Mouse (Mus musculus): ENCODE measurements around the gene Mast4. TPM values are rescaled to one million over a fixed set of nuclear protein-coding genes. Genes with fewer than 3 reads are reported as not detected.

Gene Mast4
- total and polyA plus RNA-seq, 2 experiments: 0.83 to 5.3 TPM

DNA sequence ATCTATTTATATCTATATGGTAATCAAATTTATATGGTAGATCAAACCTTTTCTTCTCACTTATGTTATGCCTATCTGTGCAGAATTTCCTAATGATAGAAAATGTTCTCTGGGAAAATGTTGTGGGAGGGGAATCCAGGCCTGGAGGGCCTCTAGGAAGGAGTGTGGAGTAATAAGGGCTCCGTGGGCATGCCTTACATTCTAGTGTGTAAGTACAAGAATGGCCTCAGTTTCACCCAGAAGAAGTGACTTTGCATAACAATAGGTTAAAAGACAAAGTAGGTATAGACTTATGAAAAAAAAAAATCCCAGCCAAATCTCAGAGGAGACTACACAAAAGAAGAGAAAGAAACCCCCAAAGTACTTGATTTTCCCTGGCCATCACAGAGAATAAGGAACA lies 320.1 kb downstream of the Mast4 start:
- DNase-seq (ENCODE audit: extremely low read depth, low read depth, low spot score): no peak
- no peak overlapping the region for H3K4me3 ChIP-seq (ENCODE audit: insufficient read depth, low read depth, low read length)

DNA sequence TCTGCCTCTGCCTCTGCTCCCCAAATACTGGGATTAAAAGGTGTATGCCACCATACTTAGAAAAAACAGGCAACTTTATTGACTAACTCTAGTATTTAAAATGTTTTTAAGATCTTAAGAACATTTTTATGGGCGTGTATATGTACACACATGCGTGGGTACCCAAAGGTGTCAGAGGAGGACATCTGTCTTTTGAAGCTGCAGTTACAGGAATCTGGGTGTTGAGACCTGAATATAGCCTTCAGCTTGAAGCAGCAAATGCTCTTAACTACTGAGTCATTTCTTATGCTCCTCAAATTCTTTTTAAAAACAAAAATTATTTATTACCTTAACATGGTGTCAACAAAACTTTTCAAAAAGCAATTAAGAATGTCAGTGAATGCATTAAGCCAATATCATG lies 329.1 kb downstream of the Mast4 start:
- Histone ChIP-seq H3K79me2 (ENCODE audit: control insufficient read depth, insufficient read depth, low read length) (no peaks in the 10 kb centered on the region), H3K36me3 (ENCODE audit: control insufficient read depth, insufficient read depth, low read length) (no peaks in the 10 kb centered on the region), H3K9ac (ENCODE audit: low read depth, low read length) (no peak overlapping the region), H3K4me3 (ENCODE audit: insufficient read depth, low read depth, low read length) (no peak overlapping the region), H3K27ac (replicated peaks; ENCODE audit: insufficient read depth, low read depth, low read length) (no peak overlapping the region), H3K4me1 (ENCODE audit: control insufficient read depth, insufficient read depth, low read length) (no peaks in the 10 kb centered on the region), H3K27me3 (ENCODE audit: control insufficient read depth, insufficient read depth, low read length) (0 out of 2 replicates have a peak, but pooled peaks cover 2% of the 10 kb centered on the region)
- TF ChIP-seq CTCF (IDR thresholded peaks at IDR 0.05; ENCODE audit: low read depth, low read length): no peak
- no peak for TF ChIP-seq POLR2A (IDR thresholded peaks at IDR 0.05; ENCODE audit: extremely low read depth, insufficient read depth, low read length)
- DNase-seq (ENCODE audit: extremely low read depth, low read depth, low spot score): no peak
- 89% methylated on average over 2 of the region's 2 CpGs for WGBS

More for the DNA sequence above, 320.1 kb downstream of the Mast4 start:
- Histone ChIP-seq H3K27ac (replicated peaks; ENCODE audit: insufficient read depth, low read depth, low read length) (no peak overlapping the region), H3K27me3 (ENCODE audit: control insufficient read depth, insufficient read depth, low read length) (no peaks in the 10 kb centered on the region), H3K79me2 (ENCODE audit: control insufficient read depth, insufficient read depth, low read length) (no peaks in the 10 kb centered on the region), H3K36me3 (ENCODE audit: control insufficient read depth, insufficient read depth, low read length) (no peaks in the 10 kb centered on the region), H3K9ac (ENCODE audit: low read depth, low read length) (no peak overlapping the region), H3K4me1 (ENCODE audit: control insufficient read depth, insufficient read depth, low read length) (no peaks in the 10 kb centered on the region)
- no peak for TF ChIP-seq CTCF (IDR thresholded peaks at IDR 0.05; ENCODE audit: low read depth, low read length)
- TF ChIP-seq POLR2A (IDR thresholded peaks at IDR 0.05; ENCODE audit: extremely low read depth, insufficient read depth, low read length): no peak
- 85% methylated on average over 1 of the region's 1 CpGs for WGBS

DNA sequence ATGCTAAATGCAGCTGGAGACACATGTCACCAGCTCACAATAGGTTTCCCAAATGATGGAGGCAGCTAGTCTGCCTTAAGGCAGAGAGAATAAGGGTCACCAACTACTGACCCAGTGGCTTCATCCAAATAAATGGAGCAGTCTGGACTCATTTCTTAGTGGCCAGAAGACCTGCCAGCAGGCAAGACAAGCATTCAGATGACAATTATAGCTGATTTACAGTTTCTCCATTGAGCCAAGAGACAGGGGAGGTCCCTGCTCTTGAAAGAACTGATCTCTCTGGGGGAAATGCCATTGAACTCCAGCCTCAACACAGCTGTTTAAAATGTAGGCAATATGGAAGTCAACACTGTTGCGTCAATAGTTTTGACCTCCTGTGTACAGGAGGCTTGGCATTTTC lies 332.5 kb downstream of the Mast4 start:
- no peaks in the 10 kb centered on the region for H3K4me1 ChIP-seq (ENCODE audit: control insufficient read depth, insufficient read depth, low read length)
- no peaks in the 10 kb centered on the region for H3K36me3 ChIP-seq (ENCODE audit: control insufficient read depth, insufficient read depth, low read length)
- 0 out of 2 replicates have a peak, but pooled peaks cover 2% of the 10 kb centered on the region for H3K27me3 ChIP-seq (ENCODE audit: control insufficient read depth, insufficient read depth, low read length)
- no peaks in the 10 kb centered on the region for H3K79me2 ChIP-seq (ENCODE audit: control insufficient read depth, insufficient read depth, low read length)
- TF ChIP-seq CTCF (IDR thresholded peaks at IDR 0.05; ENCODE audit: low read depth, low read length) (no peak), POLR2A (IDR thresholded peaks at IDR 0.05; ENCODE audit: extremely low read depth, insufficient read depth, low read length) (no peak)
- no peak overlapping the region for H3K4me3 ChIP-seq (ENCODE audit: insufficient read depth, low read depth, low read length)
- 95% methylated on average over 1 of the region's 1 CpGs for WGBS
- H3K9ac ChIP-seq (ENCODE audit: low read depth, low read length): no peak overlapping the region
- no peak overlapping the region for H3K27ac ChIP-seq (replicated peaks; ENCODE audit: insufficient read depth, low read depth, low read length)
- no peak for DNase-seq (ENCODE audit: extremely low read depth, low read depth, low spot score)

DNA sequence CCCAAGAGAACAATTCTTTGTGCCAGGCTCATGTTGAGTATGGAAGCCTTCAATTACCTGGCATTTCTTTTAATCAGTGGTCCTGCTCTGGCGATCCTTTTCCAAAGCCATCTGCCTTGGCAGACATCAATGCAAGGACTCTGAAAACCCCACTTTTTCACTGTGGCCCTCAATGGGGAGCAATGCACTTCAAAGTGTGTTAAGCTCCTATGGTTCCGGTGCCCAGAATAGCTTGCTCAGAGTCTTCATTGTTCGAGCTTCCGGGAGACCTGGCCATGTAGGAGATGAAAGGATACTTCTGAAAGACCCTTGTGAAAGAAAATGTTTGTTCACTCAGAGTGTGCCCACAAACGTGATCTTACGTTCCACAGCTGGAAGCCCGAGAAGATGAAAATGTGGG lies 333.4 kb downstream of the Mast4 start:
- no peaks in the 10 kb centered on the region for H3K4me1 ChIP-seq (ENCODE audit: control insufficient read depth, insufficient read depth, low read length)
- DNase-seq (ENCODE audit: extremely low read depth, low read depth, low spot score): no peak
- H3K9ac ChIP-seq (ENCODE audit: low read depth, low read length): no peak overlapping the region
- no peaks in the 10 kb centered on the region for H3K36me3 ChIP-seq (ENCODE audit: control insufficient read depth, insufficient read depth, low read length)
- WGBS: 74% methylated on average over 7 of the region's 7 CpGs
- H3K79me2 ChIP-seq (ENCODE audit: control insufficient read depth, insufficient read depth, low read length): no peaks in the 10 kb centered on the region
- no peak overlapping the region for H3K4me3 ChIP-seq (ENCODE audit: insufficient read depth, low read depth, low read length)
- 0 out of 2 replicates have a peak, but pooled peaks cover 2% of the 10 kb centered on the region for H3K27me3 ChIP-seq (ENCODE audit: control insufficient read depth, insufficient read depth, low read length)
- TF ChIP-seq POLR2A (IDR thresholded peaks at IDR 0.05; ENCODE audit: extremely low read depth, insufficient read depth, low read length): no peak
- TF ChIP-seq CTCF (IDR thresholded peaks at IDR 0.05; ENCODE audit: low read depth, low read length): no peak
- no peak overlapping the region for H3K27ac ChIP-seq (replicated peaks; ENCODE audit: insufficient read depth, low read depth, low read length)

DNA sequence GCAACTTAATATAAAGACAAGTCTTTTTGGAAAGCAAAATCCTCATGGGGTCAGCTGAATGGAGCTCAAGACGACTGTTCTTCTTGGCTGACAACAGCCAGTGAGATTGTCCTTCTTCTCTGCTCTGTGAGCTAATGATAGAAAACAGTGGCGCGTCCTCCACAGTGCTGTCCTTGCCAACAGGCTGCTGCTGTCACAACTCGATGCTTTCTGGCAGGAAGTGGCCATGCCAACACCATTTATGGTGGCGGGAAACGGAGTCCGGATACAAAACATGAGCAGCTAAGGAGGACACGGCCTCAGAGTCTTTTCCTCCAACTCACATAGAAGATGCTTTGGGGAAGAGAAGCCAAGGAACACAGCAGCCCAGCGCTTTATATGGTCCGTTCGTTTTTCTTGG lies 340.2 kb downstream of the Mast4 start:
- H3K9ac ChIP-seq (ENCODE audit: low read depth, low read length): no peak overlapping the region
- no peaks in the 10 kb centered on the region for H3K79me2 ChIP-seq (ENCODE audit: control insufficient read depth, insufficient read depth, low read length)
- H3K4me3 ChIP-seq (ENCODE audit: insufficient read depth, low read depth, low read length): no peak overlapping the region
- 90% methylated on average over 11 of the region's 11 CpGs for WGBS
- no peaks in the 10 kb centered on the region for H3K4me1 ChIP-seq (ENCODE audit: control insufficient read depth, insufficient read depth, low read length)
- no peak for DNase-seq (ENCODE audit: extremely low read depth, low read depth, low spot score)
- no peaks in the 10 kb centered on the region for H3K36me3 ChIP-seq (ENCODE audit: control insufficient read depth, insufficient read depth, low read length)
- H3K27ac ChIP-seq (replicated peaks; ENCODE audit: insufficient read depth, low read depth, low read length): no peak overlapping the region
- no peaks in the 10 kb centered on the region; the same call in 1 of the 2 replicates for H3K27me3 ChIP-seq (ENCODE audit: control insufficient read depth, insufficient read depth, low read length)
- no peak for TF ChIP-seq CTCF (IDR thresholded peaks at IDR 0.05; ENCODE audit: low read depth, low read length)
- no peak for TF ChIP-seq POLR2A (IDR thresholded peaks at IDR 0.05; ENCODE audit: extremely low read depth, insufficient read depth, low read length)

DNA sequence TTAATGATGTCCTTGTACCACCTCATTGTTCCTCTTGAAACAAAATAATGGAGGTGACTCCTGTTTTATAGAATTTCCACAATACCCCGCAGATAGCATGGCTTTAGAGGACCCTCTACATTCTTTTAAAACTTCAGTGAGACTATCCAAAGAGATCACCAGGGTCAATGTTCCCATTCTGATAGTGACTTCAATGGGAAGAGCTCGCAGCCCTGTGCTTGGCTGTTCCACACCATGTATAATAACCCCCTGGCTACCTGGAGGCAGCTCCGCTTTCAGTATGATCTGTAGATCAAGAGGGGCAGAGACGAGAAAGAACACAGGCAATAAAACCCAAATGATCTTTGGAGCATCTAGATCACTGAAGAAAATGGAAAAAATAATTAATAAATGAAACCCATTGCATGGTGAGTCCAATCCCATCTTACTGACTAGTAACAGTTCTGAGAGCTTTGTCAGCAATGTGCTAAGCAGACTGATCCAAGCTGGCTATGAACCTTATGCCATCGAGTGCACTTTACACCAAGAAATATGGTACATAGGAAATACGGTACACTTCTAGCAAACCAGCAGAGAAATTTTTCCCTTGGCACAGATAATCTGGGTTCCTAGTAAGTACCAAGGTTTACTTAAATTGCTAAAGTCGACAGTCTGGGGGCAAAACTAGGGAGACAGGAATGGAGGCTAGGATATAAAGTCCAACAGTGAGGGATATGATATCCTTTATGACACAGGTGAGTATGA lies 341.4 kb downstream of the Mast4 start:
- 83% methylated on average over 7 of the region's 7 CpGs for WGBS
- H3K27me3 ChIP-seq (ENCODE audit: control insufficient read depth, insufficient read depth, low read length): no peaks in the 10 kb centered on the region; the same call in 1 of the 2 replicates
- no peak overlapping the region for H3K27ac ChIP-seq (replicated peaks; ENCODE audit: insufficient read depth, low read depth, low read length)
- TF ChIP-seq CTCF (IDR thresholded peaks at IDR 0.05; ENCODE audit: low read depth, low read length) (no peak), POLR2A (IDR thresholded peaks at IDR 0.05; ENCODE audit: extremely low read depth, insufficient read depth, low read length) (no peak)
- H3K9ac ChIP-seq (ENCODE audit: low read depth, low read length): no peak overlapping the region
- H3K4me1 ChIP-seq (ENCODE audit: control insufficient read depth, insufficient read depth, low read length): no peaks in the 10 kb centered on the region
- no peaks in the 10 kb centered on the region for H3K36me3 ChIP-seq (ENCODE audit: control insufficient read depth, insufficient read depth, low read length)
- no peaks in the 10 kb centered on the region for H3K79me2 ChIP-seq (ENCODE audit: control insufficient read depth, insufficient read depth, low read length)
- no peak for DNase-seq (ENCODE audit: extremely low read depth, low read depth, low spot score)
- no peak overlapping the region for H3K4me3 ChIP-seq (ENCODE audit: insufficient read depth, low read depth, low read length)
